Mouse (Mus musculus): ENCODE measurements around the gene Islr2.

Islr2 gene

GRCm38 (mm10) chr9:58150733-58151361 is 53.3 kb downstream of the Islr2 start:
- DNase-seq: peak in 1 of 2 experiments; percentile 58

GRCm38 (mm10) chr9:58148806-58149205 is 55.3 kb downstream of the Islr2 start:
- DNase-seq: no peak
